Mouse (Mus musculus) liver, embryonic 15.5 days (tissue): Measurements from ENCODE around the gene Ptprm. TPM values are rescaled to one million over a fixed set of nuclear protein-coding genes. Genes with fewer than 3 reads are reported as not detected.

ENCODE experiments used
- ATAC-seq: fragments of 200-750 bp; cut with Nextera tagmentation; 2 replicates; pipeline ENCODE4 v1.8.0; 2017; ENCODE audit warnings: moderate number of reproducible peaks, mild to moderate bottlenecking, moderate library complexity; ENCODE audit not compliant: insufficient read depth
- H3K27ac ChIP-seq: fragments of 300-500 bp; sonication (generic); replicated peaks from 2 replicates; pipeline ENCODE4 v1.5.1; 2015; ENCODE audit warnings: mild to moderate bottlenecking, inconsistent platforms
- H3K27me3 ChIP-seq: fragments of 300-500 bp; sonication (generic); 2 replicates; pipeline ENCODE4 v1.6.1; 2015; ENCODE audit warnings: mild to moderate bottlenecking, inconsistent platforms
- H3K36me3 ChIP-seq: fragments of 300-500 bp; sonication (generic); replicated peaks from 2 replicates; pipeline ENCODE4 v1.6.1; 2015; ENCODE audit warnings: moderate library complexity, mild to moderate bottlenecking, inconsistent platforms
- H3K4me1 ChIP-seq: fragments of 300-500 bp; sonication (generic); replicated peaks from 2 replicates; pipeline ENCODE4 v1.6.1; 2015; ENCODE audit warnings: inconsistent platforms
- H3K4me2 ChIP-seq: fragments of 300-500 bp; sonication (generic); 2 replicates; pipeline ENCODE4 v1.6.1; 2015; ENCODE audit warnings: moderate library complexity, mild to moderate bottlenecking, inconsistent platforms
- H3K4me3 ChIP-seq: fragments of 300-500 bp; sonication (generic); replicated peaks from 2 replicates; pipeline ENCODE4 v1.5.1; 2015; ENCODE audit warnings: mild to moderate bottlenecking, inconsistent platforms
- H3K9ac ChIP-seq: fragments of 300-500 bp; sonication (generic); 2 replicates; pipeline ENCODE4 v1.6.1; 2015; ENCODE audit warnings: moderate library complexity, mild to moderate bottlenecking, inconsistent platforms
- H3K9me3 ChIP-seq: fragments of 300-500 bp; sonication (generic); replicated peaks from 2 replicates; pipeline ENCODE4 v1.6.1; 2016; ENCODE audit warnings: inconsistent platforms
- WGBS: fragments of 180-500 bp; shearing (Covaris S2); methylation state at CpG from one replicate; pipeline ENCODE4 v1.1.7; 2015; ENCODE audit warnings: mixed read lengths; ENCODE audit not compliant: insufficient replicate concordance; 5-methylcytosine and 5-hydroxymethylcytosine counted together
- microRNA-seq: library from miRNA; unstranded; fragments of <30 nt; microRNA quantifications from one replicate; pipeline ENCODE4, GENCODE M21; 2016
- polyA plus RNA-seq: library from polyadenylated mRNA; unstranded; fragments of >200 nt; fragmentation: Nextera tagmentation; extraction: Ambion mirVana; gene quantifications from 2 replicates; pipeline ENCODE4 v1.2.1, GENCODE M21; 2015

Ptprm gene
- polyA plus RNA-seq, 1 experiment from 2014 or later, result 1.4 TPM

DNA sequence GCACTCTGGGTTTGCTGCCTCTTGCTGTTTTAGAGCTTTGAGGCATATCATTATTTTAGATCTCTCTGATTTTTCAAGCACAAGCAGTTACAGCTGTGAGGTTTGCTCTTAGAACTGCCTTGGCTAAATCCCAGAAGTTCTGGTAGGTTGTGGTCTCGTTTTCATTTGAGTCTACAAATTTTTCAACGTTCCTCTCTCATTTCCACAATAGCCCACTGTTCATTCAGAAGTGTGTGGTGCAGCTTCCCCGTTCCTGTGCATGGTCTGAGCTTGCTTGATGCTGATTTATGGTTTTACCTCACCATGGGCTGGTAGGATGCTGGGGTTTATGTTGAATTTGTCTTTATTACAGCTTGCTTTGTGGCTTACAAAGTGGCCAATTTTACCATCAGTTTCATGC lies 695.0 kb downstream of the Ptprm start:
- ATAC-seq, result no peak
- Histone ChIP-seq H3K27me3 (no peaks in the 10 kb centered on the region), H3K4me1 (no peaks in the 10 kb centered on the region), H3K36me3 (no peaks in the 10 kb centered on the region), H3K4me2 (no peak overlapping the region), H3K4me3 (no peak overlapping the region), H3K9me3 (no peaks in the 10 kb centered on the region), H3K27ac (no peak overlapping the region), H3K9ac (no peak overlapping the region)
- WGBS, result 31% methylated on average over 3 of the region's 3 CpGs

DNA sequence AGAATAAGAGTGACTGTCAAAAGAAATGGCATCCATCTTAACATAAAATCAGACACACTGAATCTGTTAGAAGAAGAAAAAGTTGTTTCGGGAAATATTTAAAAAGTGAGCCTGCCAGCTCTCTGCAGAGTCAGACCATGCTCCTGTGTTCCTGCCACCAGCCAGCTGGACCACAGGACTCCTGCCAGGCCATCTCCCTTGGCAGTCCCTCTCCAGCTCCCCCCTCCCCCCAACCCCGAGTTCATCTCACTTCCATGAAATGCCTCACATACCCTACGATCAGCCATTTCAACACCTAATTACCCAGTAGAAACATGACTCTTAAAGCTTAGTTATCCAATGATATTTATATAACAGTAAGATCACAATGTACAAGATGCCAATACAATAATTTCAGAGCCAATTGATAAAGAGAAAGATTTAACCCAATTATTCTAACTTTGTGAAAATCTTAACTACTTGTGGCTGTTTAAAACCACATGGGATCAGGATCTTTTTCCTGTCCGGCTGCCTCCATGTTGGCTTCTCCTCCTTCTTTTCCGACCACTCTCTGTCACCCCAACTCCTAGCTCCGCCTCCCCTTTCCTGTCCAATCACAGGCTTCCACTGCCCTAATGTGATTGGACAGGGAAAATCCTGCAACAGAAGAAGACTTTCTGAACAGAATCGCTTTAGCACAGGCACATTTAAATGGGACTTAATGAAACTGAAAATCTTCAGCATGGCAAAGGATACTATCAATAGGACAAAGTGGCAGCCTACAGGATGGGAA lies 716.1 kb downstream of the Ptprm start:
- H3K4me2 ChIP-seq, result no peak overlapping the region
- no peak overlapping the region for H3K9ac ChIP-seq
- no peak overlapping the region for H3K27ac ChIP-seq
- ATAC-seq, result no peak
- no peak overlapping the region for H3K4me3 ChIP-seq
- H3K36me3 ChIP-seq, result no peaks in the 10 kb centered on the region
- H3K9me3 ChIP-seq, result no peaks in the 10 kb centered on the region
- WGBS, result 63% methylated on average over 7 of the region's 7 CpGs
- H3K4me1 ChIP-seq, result no peaks in the 10 kb centered on the region
- H3K27me3 ChIP-seq, result no peaks in the 10 kb centered on the region

DNA sequence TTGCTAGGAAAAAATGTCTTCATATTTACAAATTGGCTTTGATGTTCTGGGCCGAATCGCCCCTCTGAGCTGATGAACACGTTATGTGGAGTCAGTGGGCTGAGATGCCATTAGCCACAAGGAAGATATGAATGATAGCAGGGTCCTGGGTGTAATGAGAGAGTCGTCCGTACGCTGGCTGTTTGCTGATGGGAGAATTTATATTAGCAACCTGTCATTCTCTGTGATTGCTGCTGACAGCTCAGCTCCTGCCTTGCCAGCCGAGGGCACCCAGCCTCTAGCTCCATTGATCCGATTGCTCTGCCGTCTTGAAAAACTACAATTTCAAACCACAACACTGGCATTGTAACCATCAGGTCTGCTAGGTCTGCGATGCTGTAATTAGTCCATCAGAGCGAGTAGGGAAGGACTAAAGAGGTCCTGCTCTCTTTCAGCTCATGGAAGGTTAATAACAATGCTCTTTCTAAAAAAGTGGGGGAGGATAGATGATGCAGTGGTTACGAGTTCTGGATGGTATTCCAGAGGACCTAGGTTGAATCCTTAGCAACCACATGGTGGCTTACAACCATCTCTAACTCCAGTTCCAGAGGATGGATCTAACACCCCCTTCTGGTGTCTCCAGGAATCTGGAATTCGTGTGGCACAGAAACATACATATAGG lies 734.1 kb downstream of the Ptprm start:
- Histone ChIP-seq H3K27me3 (no peaks in the 10 kb centered on the region), H3K9me3 (no peaks in the 10 kb centered on the region), H3K27ac (no peak overlapping the region), H3K4me3 (no peak overlapping the region), H3K36me3 (no peaks in the 10 kb centered on the region), H3K4me1 (no peaks in the 10 kb centered on the region), H3K4me2 (no peak overlapping the region), H3K9ac (no peak overlapping the region)
- ATAC-seq, result no peak
- 68% methylated on average over 13 of the region's 13 CpGs for WGBS

DNA sequence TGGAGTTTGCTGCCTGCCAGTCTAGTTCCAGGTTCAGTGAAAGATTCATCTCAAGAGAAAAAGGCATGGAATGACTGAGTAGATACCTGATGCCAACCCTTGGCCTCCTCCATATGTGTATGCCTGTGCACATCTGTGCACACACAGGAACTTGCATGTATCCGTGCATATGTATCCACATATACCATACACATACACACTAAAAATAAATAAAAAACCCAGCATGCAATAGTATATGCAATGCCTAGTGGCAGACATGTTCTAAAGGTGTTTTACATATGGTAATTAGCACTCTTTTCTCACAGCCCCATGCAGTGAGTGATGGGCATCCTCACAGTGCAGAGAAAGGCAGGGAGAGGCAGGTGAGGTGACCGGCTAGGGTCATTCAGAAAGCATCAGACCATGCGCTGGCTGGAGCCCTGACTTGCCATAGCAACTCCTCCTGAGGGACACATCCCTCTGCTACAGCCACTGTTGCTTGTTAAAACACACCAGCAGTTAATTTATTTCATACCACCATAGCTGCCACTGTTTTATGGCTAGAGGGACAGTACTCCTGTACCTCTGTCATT lies 734.9 kb downstream of the Ptprm start:
- no peaks in the 10 kb centered on the region for H3K36me3 ChIP-seq
- H3K4me2 ChIP-seq, result no peak overlapping the region
- no peak overlapping the region for H3K9ac ChIP-seq
- no peak overlapping the region for H3K27ac ChIP-seq
- 72% methylated on average over 3 of the region's 3 CpGs for WGBS
- no peaks in the 10 kb centered on the region for H3K9me3 ChIP-seq
- no peaks in the 10 kb centered on the region for H3K4me1 ChIP-seq
- H3K4me3 ChIP-seq, result no peak overlapping the region
- no peak for ATAC-seq
- H3K27me3 ChIP-seq, result no peaks in the 10 kb centered on the region

Small RNA genes lying within 50 kb of the gene (microRNA-seq; reads per million reads assigned to microRNA genes)
- not detected for gene Mir5709
